8 mouse cellular contexts compared by ENCODE assay signal in the genomic region with DNA sequence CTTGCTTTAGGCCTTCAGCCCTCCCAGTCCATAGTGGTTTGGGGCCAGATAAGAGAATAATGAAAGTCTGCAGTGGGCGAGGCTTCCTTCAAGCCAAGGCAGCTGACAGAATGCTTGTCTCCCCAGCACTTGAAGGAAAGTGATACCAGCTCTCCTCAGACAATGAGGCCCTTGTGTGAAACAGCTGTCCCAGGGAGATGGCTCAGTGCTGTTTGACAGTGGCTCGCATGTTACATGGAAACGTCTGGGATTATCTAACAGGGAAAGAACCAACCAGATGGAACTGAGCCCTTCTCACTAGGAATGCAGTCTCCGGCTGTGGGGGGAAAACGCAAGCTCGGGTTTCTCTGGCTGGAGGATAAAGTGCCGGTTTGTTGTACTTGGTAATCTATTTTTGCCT. TPM values are rescaled to one million over a fixed set of nuclear protein-coding genes. Genes with fewer than 3 reads are reported as not detected.
DNase-seq lines count a peak whose midpoint lies in the region; ATAC-seq lines count a peak whose summit lies in the region.

No protein-coding gene starts in this region.

- no peak overlapping the region for H3K9ac ChIP-seq in kidney, embryonic 14.5 days (ENCODE audit: low read depth, low read length)
- H3K9ac ChIP-seq in embryonic facial prominence, embryonic 15.5 days = no peak overlapping the region
- no peak overlapping the region for H3K9ac ChIP-seq in heart, embryonic 15.5 days
- no peak overlapping the region for H3K9ac ChIP-seq in neural tube, embryonic 15.5 days (replicated peaks)

- no peaks in the 10 kb centered on the region for H3K36me3 ChIP-seq in kidney, embryonic 14.5 days (ENCODE audit: control insufficient read depth, insufficient read depth, low read length)
- no peaks in the 10 kb centered on the region for H3K36me3 ChIP-seq in embryonic facial prominence, embryonic 15.5 days
- H3K36me3 ChIP-seq in heart, embryonic 15.5 days = no peaks in the 10 kb centered on the region
- H3K36me3 ChIP-seq in neural tube, embryonic 15.5 days = no peaks in the 10 kb centered on the region

- intact Hi-C loops in left cerebral cortex, postnatal 10 days (cut with DNase I) = no loop called here

- peaks cover 15% of the 10 kb centered on the region for H3K4me1 ChIP-seq in kidney, embryonic 14.5 days (ENCODE audit: control insufficient read depth, insufficient read depth, low read length)
- H3K4me1 ChIP-seq in embryonic facial prominence, embryonic 15.5 days = peaks cover 6% of the 10 kb centered on the region; the same call in 1 of the 2 replicates
- H3K4me1 ChIP-seq in heart, embryonic 15.5 days (replicated peaks) = peaks cover 17% of the 10 kb centered on the region
- H3K4me1 ChIP-seq in neural tube, embryonic 15.5 days = peaks cover 8% of the 10 kb centered on the region; the same call in 1 of the 2 replicates

- WGBS in kidney, embryonic 14.5 days = 8% methylated on average over 7 of the region's 7 CpGs
- WGBS in embryonic facial prominence, embryonic 15.5 days = 12% methylated on average over 7 of the region's 7 CpGs
- WGBS in heart, embryonic 15.5 days = 8% methylated on average over 7 of the region's 7 CpGs
- WGBS in neural tube, embryonic 15.5 days = 11% methylated on average over 7 of the region's 7 CpGs

- H3K9me3 ChIP-seq in kidney, embryonic 14.5 days (ENCODE audit: control insufficient read depth, low read length) = no peaks in the 10 kb centered on the region
- no peaks in the 10 kb centered on the region for H3K9me3 ChIP-seq in embryonic facial prominence, embryonic 15.5 days (replicated peaks)
- no peaks in the 10 kb centered on the region for H3K9me3 ChIP-seq in heart, embryonic 15.5 days (replicated peaks)
- H3K9me3 ChIP-seq in neural tube, embryonic 15.5 days (replicated peaks) = no peaks in the 10 kb centered on the region

- peak; percentile 78; the same call in 1 of the 2 replicates for ATAC-seq in kidney, embryonic 14.5 days (ENCODE audit: low FRiP score, low TSS enrichment)
- ATAC-seq in embryonic facial prominence, embryonic 15.5 days (ENCODE audit: insufficient number of reproducible peaks, low FRiP score, low TSS enrichment, low read depth) = peak; percentile 78
- ATAC-seq in heart, embryonic 15.5 days (replicated peaks; ENCODE audit: insufficient number of reproducible peaks, insufficient read depth, low FRiP score, low read depth) = peak; percentile 66; the same call in 1 of the 2 replicates
- ATAC-seq in neural tube, embryonic 15.5 days (ENCODE audit: low FRiP score) = no peak
- no peak for ATAC-seq in CD4-positive, CD25-positive, alpha-beta regulatory T cell, adult 4 months

- H3K4me2 ChIP-seq in kidney, embryonic 14.5 days (replicated peaks; ENCODE audit: low read depth, low read length) = 0 out of 2 replicates have a peak overlapping the region, but pooled peaks have one; percentile 13
- peak overlapping the region; percentile 21 for H3K4me2 ChIP-seq in embryonic facial prominence, embryonic 15.5 days (replicated peaks)
- peak overlapping the region; percentile 47 for H3K4me2 ChIP-seq in heart, embryonic 15.5 days
- H3K4me2 ChIP-seq in neural tube, embryonic 15.5 days = no peak overlapping the region

- DNase-seq in kidney, postnatal 10 days = no peak
- DNase-seq in left cerebral cortex, postnatal 10 days (ENCODE audit: extremely low spot score in 1 of 2, low spot score in 2 of 2) = peak; percentile 36 to 42
- no peak for DNase-seq in ovary, postnatal 10 days (ENCODE audit: low spot score)

- peak overlapping the region; percentile 20; the same call in 1 of the 2 replicates for H3K27ac ChIP-seq in kidney, embryonic 14.5 days (ENCODE audit: low read depth, low read length)
- peak overlapping the region; percentile 24 for H3K27ac ChIP-seq in embryonic facial prominence, embryonic 15.5 days (replicated peaks)
- H3K27ac ChIP-seq in heart, embryonic 15.5 days = peak overlapping the region; percentile 49
- peak overlapping the region; percentile 64 for H3K27ac ChIP-seq in neural tube, embryonic 15.5 days (replicated peaks)

- H3K27me3 ChIP-seq in kidney, embryonic 14.5 days (ENCODE audit: control insufficient read depth, insufficient read depth, low read length) = no peaks in the 10 kb centered on the region
- no peaks in the 10 kb centered on the region for H3K27me3 ChIP-seq in embryonic facial prominence, embryonic 15.5 days
- 0 out of 2 replicates have a peak, but pooled peaks cover 3% of the 10 kb centered on the region for H3K27me3 ChIP-seq in heart, embryonic 15.5 days
- H3K27me3 ChIP-seq in neural tube, embryonic 15.5 days (replicated peaks) = no peaks in the 10 kb centered on the region

- H3K4me3 ChIP-seq in kidney, embryonic 14.5 days (ENCODE audit: low read length) = no peak overlapping the region
- H3K4me3 ChIP-seq in embryonic facial prominence, embryonic 15.5 days (replicated peaks) = no peak overlapping the region
- no peak overlapping the region for H3K4me3 ChIP-seq in heart, embryonic 15.5 days
- H3K4me3 ChIP-seq in neural tube, embryonic 15.5 days (replicated peaks) = no peak overlapping the region

RNA-seq across cellular contexts. Expression of gene Tgif1, which starts 59.1 kb away (rescaled TPM):
- polyA plus RNA-seq in kidney, embryonic 14.5 days (2014; fragmentation: Nextera tagmentation; extraction: Ambion mirVana) = 82.8 and 88.6 TPM in 2 replicates
- 70.2 and 74.4 TPM in 2 replicates for polyA plus RNA-seq in embryonic facial prominence, embryonic 15.5 days (2015; fragmentation: Nextera tagmentation; extraction: Ambion mirVana)
- polyA plus RNA-seq in heart, embryonic 15.5 days (2015; fragmentation: Nextera tagmentation; extraction: Ambion mirVana) = 19.6 and 28.1 TPM in 2 replicates
- total RNA-seq in left cerebral cortex, postnatal 10 days (2021) = 1 to 10 TPM; 2.2 to 2.6 TPM
- polyA plus RNA-seq in neural tube, embryonic 15.5 days (2015; fragmentation: Nextera tagmentation; extraction: Ambion mirVana) = 11.3 and 24.6 TPM in 2 replicates
- 10 to 100 TPM; 57.4 to 72.4 TPM for polyA plus RNA-seq in CD4-positive, CD25-positive, alpha-beta regulatory T cell, adult 4 months (2017; shearing (Covaris generic))

Comparison
In these comparisons a context has a peak if more than half of its experiments do, and no peak if none do; other contexts are left out.
1. ATAC-seq: peak in kidney, embryonic 14.5 days (single experiment), embryonic facial prominence, embryonic 15.5 days (single experiment) and heart, embryonic 15.5 days (single experiment); none in neural tube, embryonic 15.5 days (single experiment) and CD4-positive, CD25-positive, alpha-beta regulatory T cell, adult 4 months (single experiment).
2. DNase-seq: peak in left cerebral cortex, postnatal 10 days (2 of 2); none in kidney, postnatal 10 days (single experiment) and ovary, postnatal 10 days (single experiment).
3. Peak in every context shown above with its lines, with median percentiles within 50 percentile points of each other: H3K27ac ChIP-seq.